Mouse (Mus musculus): ENCODE data around the gene Hddc2.
A peak's percentile ranks its signal among the peaks of the same experiment; 100 is the strongest.

Gene Hddc2

GRCm38 (mm10) chr10:31312865-31313848 is at the start of gene Hddc2:
Gene Hddc2 (plus strand): TSS chr10:31313383.
- DNase-seq (ENCODE audit: extremely low spot score), result peak; percentile 90

- DNase-seq (ENCODE audit: extremely low spot score), result no peak
Observed at GRCm38 (mm10) chr10:31272738-31273137, 40.4 kb upstream of the Hddc2 start.

DNA sequence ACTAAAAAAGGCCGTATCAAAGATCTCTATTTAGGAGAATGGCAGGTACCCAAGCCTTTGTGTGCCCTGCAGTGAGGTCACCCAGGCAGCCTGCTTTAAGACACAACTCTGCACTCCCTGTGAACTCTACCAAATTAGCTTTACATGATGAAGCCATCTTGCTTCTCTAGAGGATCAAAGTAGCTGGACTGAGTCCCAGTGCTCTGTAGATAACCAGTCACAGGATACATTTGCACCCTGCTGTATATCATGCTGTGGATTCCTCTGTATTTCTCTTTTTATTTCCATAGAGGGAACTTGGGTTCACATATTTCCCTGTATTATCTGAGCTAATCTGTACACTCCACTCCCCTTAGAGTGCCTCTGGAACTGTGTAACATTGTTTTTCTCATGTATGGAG is 40.0 kb upstream of the Hddc2 start:
- DNase-seq (ENCODE audit: extremely low spot score), result no peak

- no peak for DNase-seq (ENCODE audit: extremely low spot score)
Observed at GRCm38 (mm10) chr10:31287787-31288186, 25.4 kb upstream of the Hddc2 start.

GRCm38 (mm10) chr10:31288697-31289390 is 24.3 kb upstream of the Hddc2 start:
- no peak for DNase-seq (ENCODE audit: extremely low spot score)

- no peak for DNase-seq (ENCODE audit: extremely low spot score)
Observed at GRCm38 (mm10) chr10:31295705-31296104, 17.5 kb upstream of the Hddc2 start.

GRCm38 (mm10) chr10:31296458-31296857 is 16.7 kb upstream of the Hddc2 start:
- no peak for DNase-seq (ENCODE audit: extremely low spot score)

GRCm38 (mm10) chr10:31297106-31297505 is 16.1 kb upstream of the Hddc2 start:
- no peak for DNase-seq (ENCODE audit: extremely low spot score)

GRCm38 (mm10) chr10:31298263-31298662 is 14.9 kb upstream of the Hddc2 start:
- no peak for DNase-seq (ENCODE audit: extremely low spot score)

DNA sequence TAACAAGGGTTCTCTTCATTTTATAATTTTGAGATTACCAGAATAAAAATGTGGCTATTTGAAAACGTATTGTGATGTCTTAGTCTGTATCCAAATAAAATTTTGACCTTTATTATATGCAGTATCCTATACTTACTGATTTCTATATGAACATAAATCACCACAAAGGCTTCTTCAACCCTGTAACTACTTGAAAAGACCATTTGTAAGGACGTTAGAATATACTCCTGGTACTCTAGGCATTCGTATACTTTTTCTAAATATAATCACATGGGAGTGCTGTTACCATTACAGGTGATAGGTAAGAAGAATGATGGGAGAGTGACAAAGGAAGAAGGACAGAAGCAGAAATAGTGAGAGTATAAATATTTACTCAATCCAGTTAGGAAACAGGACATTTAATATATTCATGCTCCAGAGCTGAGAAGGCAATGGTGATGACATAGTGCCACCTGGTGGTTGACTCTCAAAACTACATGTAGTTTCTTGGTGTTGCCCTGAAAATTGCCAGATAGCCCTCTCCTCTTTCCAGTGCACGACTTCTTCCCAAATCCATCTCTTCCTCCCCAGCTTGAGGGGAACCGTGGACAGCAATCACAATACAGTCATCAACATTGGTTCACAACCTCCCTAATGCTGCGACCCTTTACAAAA is 14.1 kb upstream of the Hddc2 start:
- DNase-seq (ENCODE audit: extremely low spot score), result peak; percentile 70

- no peak for DNase-seq (ENCODE audit: extremely low spot score)
Observed at GRCm38 (mm10) chr10:31300292-31300691, 12.9 kb upstream of the Hddc2 start.

GRCm38 (mm10) chr10:31303446-31303845 is 9.7 kb upstream of the Hddc2 start:
- no peak for DNase-seq (ENCODE audit: extremely low spot score)

DNA sequence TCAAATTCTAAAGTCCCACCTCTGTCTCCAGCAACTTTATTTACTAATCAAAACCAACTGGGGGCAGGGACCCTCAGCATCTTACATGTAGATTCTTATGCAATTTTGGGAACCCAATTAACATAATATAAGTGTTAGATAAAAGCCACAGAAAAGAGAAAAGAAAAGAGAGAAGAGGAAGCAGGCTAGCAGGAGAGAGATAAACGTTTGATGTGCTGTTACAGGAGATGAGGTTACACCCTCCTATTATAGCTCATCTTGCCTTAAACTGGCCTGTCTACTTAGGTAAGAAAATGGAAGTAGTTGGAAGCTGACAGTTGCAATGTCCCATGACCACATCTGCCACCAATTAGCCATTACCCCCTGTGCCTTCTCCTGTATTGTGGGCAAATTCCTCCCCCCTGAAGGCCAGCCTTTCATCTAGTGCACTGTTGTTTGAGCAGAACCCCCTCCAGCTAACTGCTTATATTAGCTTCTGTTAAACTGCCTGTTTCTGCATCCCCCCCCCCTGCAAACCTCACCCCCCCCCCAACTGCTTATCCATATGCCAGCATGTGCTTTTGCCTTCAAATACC is 6.1 kb upstream of the Hddc2 start:
- no peak for DNase-seq (ENCODE audit: extremely low spot score)

GRCm38 (mm10) chr10:31318491-31318890 is 5.3 kb downstream of the Hddc2 start:
- DNase-seq (ENCODE audit: extremely low spot score), result no peak

- DNase-seq (ENCODE audit: extremely low spot score), result no peak
Observed at GRCm38 (mm10) chr10:31329436-31329835, 16.3 kb downstream of the Hddc2 start.

DNA sequence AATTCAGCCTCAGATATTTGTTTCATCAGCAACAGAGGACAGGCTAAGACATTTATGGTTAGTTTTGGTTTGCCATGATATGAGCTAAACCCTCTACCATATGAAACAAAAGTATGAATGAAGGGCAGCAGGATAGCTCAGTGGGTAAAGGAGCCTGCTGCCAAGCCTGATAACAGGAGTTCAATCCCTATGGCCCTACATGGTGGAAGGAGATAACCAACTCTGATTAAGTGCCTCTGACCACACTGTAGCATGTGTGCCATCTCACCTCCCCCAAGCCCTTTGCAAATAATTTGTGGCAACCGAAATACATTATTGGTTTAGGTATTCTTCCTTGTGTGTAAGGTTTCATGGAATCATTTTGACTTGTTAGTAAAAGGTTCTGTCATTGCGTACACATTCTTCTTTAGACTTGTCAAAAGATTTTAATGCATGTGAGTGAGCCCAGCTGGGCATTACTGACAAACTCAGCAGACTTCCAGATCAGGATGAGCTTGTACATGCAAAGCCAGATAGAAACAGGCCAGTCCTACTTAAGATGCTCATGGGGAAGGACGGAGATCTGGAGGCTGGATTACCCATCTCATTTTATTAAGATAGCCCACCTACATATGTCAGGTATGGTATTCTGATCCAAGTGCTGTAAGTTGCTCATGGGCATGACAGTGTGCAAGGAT is 17.2 kb downstream of the Hddc2 start:
- DNase-seq (ENCODE audit: extremely low spot score), result no peak

DNA sequence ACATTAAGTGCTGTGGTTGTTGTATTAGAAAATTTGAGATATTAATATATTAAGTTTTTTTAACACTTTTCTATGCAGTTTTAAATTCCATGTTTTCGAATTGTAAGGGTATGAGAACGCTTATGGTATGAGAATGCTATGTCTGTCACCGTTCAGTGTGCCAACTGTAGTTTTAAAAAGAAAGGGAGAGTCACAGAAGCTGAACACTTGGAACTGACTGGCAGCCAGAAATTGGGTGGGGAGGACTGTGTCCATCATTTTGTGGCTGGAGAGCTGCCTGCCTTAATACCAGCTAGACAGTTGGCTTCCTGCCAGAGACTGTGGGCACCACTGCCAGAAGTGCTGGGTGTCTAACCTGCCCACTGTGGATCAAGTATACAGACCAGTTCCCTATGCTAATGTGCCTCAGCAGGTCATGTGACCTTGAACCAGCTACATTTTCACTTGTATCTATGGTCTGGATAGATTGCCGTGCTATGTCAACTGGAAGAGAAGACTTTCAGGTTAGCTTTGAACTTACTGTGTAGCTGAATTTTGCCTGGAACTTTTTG is 18.1 kb downstream of the Hddc2 start:
- DNase-seq (ENCODE audit: extremely low spot score), result no peak

GRCm38 (mm10) chr10:31336432-31336831 is 23.2 kb downstream of the Hddc2 start:
- no peak for DNase-seq (ENCODE audit: extremely low spot score)

- no peak for DNase-seq (ENCODE audit: extremely low spot score)
Observed at GRCm38 (mm10) chr10:31346401-31346800, 33.2 kb downstream of the Hddc2 start.

GRCm38 (mm10) chr10:31351056-31351455 is 37.9 kb downstream of the Hddc2 start:
- DNase-seq (ENCODE audit: extremely low spot score), result no peak

DNA sequence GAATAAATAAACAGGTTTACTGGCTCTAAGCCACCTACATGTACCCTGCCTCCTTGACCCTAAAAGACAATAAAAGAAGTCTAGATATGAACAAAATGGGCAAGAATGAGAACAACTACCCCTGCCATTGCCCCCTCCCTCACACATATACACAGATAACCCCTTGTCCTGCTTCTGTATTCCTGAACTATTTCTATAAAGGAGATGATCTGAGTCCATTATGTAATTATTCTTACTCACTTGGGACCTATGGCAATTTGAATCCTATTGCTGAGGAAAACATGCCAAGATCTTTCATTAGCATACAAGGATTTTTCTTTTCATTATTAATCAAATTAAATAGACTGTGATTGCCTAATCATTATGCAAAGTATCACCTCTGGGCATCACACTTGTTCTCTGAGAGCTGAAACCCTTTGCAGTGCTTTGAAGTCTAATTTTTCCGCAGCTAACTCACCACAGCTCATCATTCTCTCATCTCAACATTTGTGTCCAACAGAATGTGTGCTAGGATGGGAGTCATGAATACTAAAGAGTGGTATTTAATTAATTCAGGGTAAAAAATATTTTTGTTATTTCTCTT is 39.8 kb downstream of the Hddc2 start:
- DNase-seq (ENCODE audit: extremely low spot score), result no peak
